Mouse (Mus musculus) kidney, adult 2 months (tissue): ENCODE results near the gene Man2a1. TPM values are rescaled to one million over a fixed set of nuclear protein-coding genes. Genes with fewer than 3 reads are reported as not detected.

Experiments
- DNase-seq: peaks from one replicate; pipeline ENCODE4 v3.0.0; 2021
- H3K27ac ChIP-seq: fragments of 200-500 bp; 2 replicates; pipeline ENCODE4 v1.5.1; 2012; ENCODE audit warnings: low read depth, low read length, control low read depth, inconsistent platforms; ENCODE audit not compliant: insufficient read depth
- H3K27me3 ChIP-seq: fragments of 200-500 bp; replicated peaks from 2 replicates; pipeline ENCODE4 v1.6.1; 2012; ENCODE audit warnings: mild to moderate bottlenecking, moderate library complexity, low read length, inconsistent platforms; ENCODE audit not compliant: control insufficient read depth, insufficient read depth
- H3K36me3 ChIP-seq: fragments of 200-500 bp; 2 replicates; pipeline ENCODE4 v1.6.1; 2012; ENCODE audit warnings: mild to moderate bottlenecking, moderate library complexity, low read length, inconsistent platforms; ENCODE audit not compliant: control insufficient read depth, insufficient read depth
- H3K4me1 ChIP-seq: fragments of 200-500 bp; 2 replicates; pipeline ENCODE4 v1.6.1; 2011; ENCODE audit warnings: low read length; ENCODE audit not compliant: control insufficient read depth, insufficient read depth
- H3K4me3 ChIP-seq: fragments of 200-500 bp; 2 replicates; pipeline ENCODE4 v1.5.1; 2011; ENCODE audit warnings: mild to moderate bottlenecking, low read depth, low read length, control low read depth; ENCODE audit not compliant: insufficient read depth
- CTCF ChIP-seq: fragments of 200-500 bp; conservative IDR thresholded peaks from 2 replicates; pipeline ENCODE4 v1.5.1; 2011; ENCODE audit warnings: low read depth, mild to moderate bottlenecking, control low read depth, low read length, moderate library complexity, mixed read lengths; ENCODE audit not compliant: insufficient read depth, insufficient read length
- POLR2A ChIP-seq: fragments of 200-500 bp; IDR thresholded peaks from one replicate; pipeline ENCODE4 v1.6.1; 2011; ENCODE audit warnings: low read depth, low read length, control low read depth
- WGBS: fragments of 180-500 bp; shearing (Covaris S2); methylation state at CpG from one replicate; pipeline ENCODE4 v1.1.7; 2018; 5-methylcytosine and 5-hydroxymethylcytosine counted together
- polyA plus RNA-seq: library from polyadenylated mRNA; depleted of rRNA; stranded (reverse); fragments of >200 nt; gene quantifications from 2 replicates; pipeline ENCODE4 v1.2.3, GENCODE M21; 2012; rRNA removed

Man2a1 gene
- polyA plus RNA-seq, 1 experiment: 27.3 TPM

DNA sequence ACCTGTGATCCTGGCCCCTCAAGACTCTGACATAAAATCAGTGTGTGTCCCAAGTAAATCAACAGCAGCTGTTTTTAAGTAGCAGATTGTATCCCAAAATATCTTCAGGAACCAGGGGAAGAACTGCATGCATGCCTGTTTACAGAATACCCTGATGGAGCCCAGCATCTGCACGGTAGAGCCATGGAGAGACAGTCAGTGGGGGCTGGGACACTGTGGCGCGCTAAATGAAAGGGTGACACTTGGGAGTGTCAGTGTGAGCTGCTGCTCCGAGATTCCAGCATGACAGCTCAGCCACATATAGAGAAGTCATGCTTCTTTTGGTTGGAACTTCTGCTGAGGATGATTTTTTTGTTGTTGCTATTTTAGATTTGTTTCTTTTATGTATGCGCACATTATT lies 192.1 kb downstream of the Man2a1 start:
- no peak for DNase-seq
- TF ChIP-seq CTCF (no peak), POLR2A (no peak)
- 79% methylated on average over 5 of the region's 5 CpGs for WGBS
- Histone ChIP-seq H3K27me3 (no peaks in the 10 kb centered on the region), H3K4me3 (no peak overlapping the region), H3K36me3 (no peaks in the 10 kb centered on the region), H3K4me1 (no peaks in the 10 kb centered on the region), H3K27ac (no peak overlapping the region)

DNA sequence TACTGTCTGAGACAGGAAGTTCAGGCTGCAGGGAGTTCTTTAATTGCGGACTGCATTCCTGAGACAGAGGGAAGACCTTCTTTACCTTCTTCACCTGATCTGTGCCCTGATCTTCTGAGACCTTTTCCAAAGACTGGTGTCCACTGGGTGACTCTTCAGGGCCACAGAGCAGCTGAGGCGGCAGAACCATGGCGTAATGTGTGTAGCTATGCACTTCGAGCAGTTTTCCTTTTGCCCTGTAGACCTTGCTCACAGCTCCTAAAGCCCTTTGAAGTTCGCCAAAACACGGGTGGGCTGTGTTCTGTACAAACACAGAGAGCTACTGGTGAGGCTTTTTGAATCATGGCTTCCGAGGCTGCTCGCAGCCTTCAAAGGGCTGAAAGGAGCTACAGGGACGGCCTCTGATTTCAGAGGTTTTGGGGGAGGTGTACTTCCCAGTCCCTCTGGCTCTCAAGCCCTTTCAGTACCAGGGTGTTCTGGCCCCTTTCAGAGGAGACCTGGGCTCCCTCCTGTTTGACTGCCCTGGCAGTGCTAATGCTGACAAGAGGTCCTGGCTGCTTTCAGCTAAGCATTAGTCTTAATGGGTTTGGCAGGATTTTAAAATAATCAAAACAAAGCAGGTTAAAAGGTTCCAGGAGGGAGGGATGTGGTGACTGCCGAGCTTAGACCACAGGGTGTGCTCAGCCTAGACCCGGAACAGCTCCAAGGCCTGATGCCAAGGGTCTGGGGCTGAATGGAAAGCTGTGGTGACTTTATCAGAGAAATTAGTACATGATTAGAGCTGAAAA lies 201.8 kb downstream of the Man2a1 start:
- 41% methylated on average over 11 of the region's 11 CpGs for WGBS

DNA sequence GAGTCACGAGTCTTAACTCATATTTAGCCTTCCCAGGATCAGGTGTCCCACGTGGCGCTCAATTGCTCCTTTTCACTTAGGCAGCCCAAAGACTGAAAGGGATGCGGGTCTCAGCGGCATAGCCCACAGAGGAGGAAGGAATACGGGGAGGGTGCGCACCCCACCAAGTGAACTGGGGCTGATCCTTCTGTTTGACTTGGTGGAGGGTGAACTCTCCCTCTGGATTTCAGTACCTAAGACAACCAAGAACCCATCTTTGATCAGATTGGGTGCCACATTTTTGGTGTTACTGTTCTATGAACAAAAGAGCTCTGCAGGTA lies 202.4 kb downstream of the Man2a1 start:
- WGBS: 72% methylated on average over 7 of the region's 7 CpGs
- Histone ChIP-seq H3K36me3 (no peaks in the 10 kb centered on the region), H3K27me3 (no peaks in the 10 kb centered on the region), H3K27ac (no peak overlapping the region), H3K4me3 (no peak overlapping the region), H3K4me1 (no peaks in the 10 kb centered on the region)
- DNase-seq: no peak
- no peak for TF ChIP-seq POLR2A
- TF ChIP-seq CTCF: no peak

More for the DNA sequence above, 201.8 kb downstream of the Man2a1 start:
- H3K27me3 ChIP-seq: no peaks in the 10 kb centered on the region
- no peaks in the 10 kb centered on the region for H3K36me3 ChIP-seq
- TF ChIP-seq CTCF: no peak
- TF ChIP-seq POLR2A: no peak
- DNase-seq: no peak
- no peak overlapping the region for H3K4me3 ChIP-seq
- H3K4me1 ChIP-seq: no peaks in the 10 kb centered on the region
- no peak overlapping the region for H3K27ac ChIP-seq

Other genes starting within 250 kb of the Man2a1 start
- gene 4930583I09Rik, start 235.3 kb downstream of the Man2a1 start, polyA plus RNA-seq: not detected in 2 replicates